Mouse (Mus musculus): ENCODE data around the gene Phospho1. TPM values are rescaled to one million over a fixed set of nuclear protein-coding genes. Genes with fewer than 3 reads are reported as not detected.
A peak's percentile ranks its signal among the peaks of the same experiment; 100 is the strongest.

Gene Phospho1
- total and polyA plus RNA-seq, 3 experiments = 179 to 431 (median 254) TPM

DNA sequence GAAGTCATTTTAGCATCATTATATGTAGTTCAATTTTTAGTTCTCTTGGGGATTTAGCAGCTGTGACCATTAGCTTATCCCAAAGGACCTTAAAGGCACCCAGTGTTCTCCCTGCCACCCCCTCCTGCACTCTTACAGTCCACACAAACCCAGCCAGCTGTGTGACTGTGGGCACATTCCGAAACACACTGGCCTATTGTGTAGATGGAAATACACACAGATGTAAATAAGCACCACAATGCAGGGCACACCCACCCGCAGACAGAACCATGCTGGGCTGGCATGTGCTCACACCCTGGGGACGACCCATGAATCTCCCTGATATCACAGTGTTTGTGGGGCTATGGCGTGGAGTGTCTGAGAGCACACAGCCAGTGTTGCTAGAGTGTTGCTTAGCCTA, 12.1 kb upstream of the Phospho1 start:
- no peak for DNase-seq

DNA sequence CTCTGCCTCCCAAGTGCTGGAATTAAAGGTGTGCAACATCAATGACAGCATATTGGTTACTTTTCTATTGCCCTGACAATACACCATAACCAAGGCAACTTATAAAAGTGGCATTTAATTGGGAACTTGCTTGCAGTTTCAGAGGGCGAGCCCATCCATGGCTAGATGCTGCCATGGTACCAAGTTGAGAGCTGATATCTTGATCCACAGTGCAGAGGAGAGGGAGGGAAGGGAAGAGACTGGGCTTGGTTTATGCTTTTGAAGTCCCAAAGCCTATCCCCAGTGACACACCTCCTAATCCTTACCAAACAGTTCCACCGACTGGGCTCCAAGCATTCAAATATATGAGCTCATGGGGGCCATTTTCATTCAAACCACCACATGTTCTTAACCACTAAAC, 10.2 kb upstream of the Phospho1 start:
- DNase-seq = no peak

DNA sequence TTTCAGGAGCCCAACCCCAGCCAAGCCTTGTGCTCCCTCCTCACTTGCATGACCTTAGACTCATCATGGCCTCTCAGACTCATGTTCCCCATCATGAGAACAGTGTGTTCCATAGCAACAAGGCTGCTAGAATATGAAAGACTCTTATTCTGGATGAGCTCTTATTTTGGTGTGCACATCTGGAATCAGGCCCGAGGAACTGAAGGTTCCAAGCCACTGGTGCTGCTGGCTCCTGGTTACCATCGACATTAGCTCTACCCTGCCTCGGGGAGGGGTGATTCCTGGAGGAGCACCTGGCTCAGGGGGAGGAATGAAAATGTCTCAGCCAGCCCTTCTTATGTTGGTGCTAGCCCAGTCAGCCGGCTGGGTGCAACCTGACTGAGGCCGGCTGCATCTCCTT, 9.4 kb upstream of the Phospho1 start:
- no peak for DNase-seq

DNA sequence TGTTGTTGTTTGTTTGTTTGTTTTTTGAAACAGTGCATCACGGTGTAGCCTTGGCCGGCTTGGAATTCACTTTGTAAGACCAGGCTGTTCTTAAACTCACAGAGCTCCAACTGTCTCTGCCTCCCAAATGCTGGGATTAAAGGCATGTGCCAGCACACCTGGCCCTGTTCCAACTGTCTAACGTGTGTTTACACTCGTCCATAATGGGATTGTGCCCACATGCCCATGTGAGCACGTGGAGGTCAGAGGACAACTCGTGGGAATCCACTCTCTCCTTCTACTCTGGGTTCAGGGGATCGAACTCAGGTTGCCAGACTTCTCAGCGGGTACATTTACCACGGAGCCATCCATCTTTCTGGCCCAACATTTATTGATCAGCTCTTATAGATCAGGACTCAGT, 8.9 kb upstream of the Phospho1 start:
- DNase-seq = no peak

- no peak for DNase-seq
These were observed 5.2 kb upstream of the Phospho1 start for GRCm38 (mm10) chr11:95819138-95819537.

DNA sequence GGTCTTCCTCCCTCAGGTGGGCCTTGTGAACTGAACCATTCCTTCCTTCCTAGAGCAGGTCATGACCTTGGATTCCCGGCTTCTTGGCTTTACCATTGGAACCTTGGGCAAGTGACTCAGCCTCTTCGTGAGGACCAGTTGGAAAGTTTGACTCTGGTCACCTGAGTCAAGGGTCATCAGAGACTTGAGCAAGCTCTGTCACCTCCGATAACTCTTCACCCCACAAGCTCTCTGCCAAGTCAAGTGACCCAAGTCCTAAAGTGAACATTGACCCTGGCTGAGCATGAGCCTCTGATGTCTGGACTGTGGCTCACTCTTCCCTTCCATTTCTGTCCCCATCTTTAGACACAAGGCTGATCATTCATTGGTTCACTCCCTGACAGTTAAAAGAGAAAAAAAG, 2.8 kb upstream of the Phospho1 start:
- no peak for DNase-seq

DNA sequence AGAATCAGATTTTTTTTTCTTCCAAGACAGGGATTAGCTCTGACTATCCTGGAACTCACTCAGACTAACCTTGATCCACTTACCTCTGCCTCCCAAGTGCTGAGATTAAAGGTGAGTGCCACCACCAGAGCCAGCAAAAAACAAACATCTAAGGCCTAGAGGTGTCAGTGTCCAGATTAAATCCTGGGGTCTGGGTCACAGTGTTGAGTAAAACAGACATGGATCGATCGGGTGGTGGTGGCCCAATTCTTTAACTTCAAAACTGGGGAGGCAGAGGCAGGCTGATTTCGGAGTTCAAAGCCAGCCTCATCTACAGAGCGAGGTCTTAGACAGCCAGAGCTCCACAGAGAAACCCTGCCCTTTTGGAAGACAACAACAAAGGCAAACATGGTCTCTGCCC, 1.9 kb upstream of the Phospho1 start:
- no peak for DNase-seq

GRCm38 (mm10) chr11:95824877-95825243, 561 bp downstream of the Phospho1 start:
- peak; percentile 80 for DNase-seq

- DNase-seq = no peak
These were observed 1.3 kb downstream of the Phospho1 start for GRCm38 (mm10) chr11:95825625-95826024.

DNA sequence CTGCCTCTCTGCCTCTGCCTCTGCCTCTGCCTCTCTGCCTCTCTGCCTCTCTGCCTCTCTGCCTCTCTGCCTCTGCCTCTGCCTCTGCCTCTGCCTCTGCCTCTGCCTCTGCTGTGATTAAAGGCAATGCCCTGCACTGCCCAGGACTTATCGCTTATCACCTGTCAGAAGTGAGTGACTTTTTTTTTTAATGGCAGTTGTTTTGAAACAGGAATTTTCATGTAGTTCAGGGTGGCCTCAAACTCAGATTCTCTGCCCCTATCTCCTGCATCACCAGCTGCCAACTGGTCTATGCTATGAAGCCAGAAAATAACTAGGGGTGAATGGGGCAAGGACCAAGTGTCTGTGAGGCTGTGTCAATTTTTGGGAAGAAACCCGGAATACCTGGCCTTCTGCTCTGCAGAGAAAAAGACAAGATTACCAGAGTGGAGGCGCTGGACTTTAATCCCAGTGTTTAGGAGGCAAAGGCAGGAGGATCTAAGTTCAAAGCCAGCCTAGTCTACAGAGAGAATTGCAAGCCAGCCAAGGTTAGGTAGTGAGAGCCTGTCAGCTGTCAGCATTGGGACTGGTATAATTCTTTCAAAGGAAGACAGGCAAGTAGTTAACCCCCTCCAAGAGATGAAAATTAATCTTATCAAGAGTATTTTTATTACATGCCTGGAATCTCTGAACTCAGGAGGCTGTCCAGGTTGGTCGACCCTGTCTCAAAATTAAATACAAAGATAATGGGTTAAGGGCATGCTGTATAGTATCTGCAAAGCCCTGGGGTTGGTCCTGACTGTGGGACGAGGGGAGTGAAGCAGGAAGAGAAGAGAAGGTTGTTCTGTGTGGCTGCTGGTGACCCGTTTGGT, 2.2 kb downstream of the Phospho1 start:
- DNase-seq = no peak

- DNase-seq = no peak
These were observed 2.8 kb downstream of the Phospho1 start for GRCm38 (mm10) chr11:95827168-95827447.

DNA sequence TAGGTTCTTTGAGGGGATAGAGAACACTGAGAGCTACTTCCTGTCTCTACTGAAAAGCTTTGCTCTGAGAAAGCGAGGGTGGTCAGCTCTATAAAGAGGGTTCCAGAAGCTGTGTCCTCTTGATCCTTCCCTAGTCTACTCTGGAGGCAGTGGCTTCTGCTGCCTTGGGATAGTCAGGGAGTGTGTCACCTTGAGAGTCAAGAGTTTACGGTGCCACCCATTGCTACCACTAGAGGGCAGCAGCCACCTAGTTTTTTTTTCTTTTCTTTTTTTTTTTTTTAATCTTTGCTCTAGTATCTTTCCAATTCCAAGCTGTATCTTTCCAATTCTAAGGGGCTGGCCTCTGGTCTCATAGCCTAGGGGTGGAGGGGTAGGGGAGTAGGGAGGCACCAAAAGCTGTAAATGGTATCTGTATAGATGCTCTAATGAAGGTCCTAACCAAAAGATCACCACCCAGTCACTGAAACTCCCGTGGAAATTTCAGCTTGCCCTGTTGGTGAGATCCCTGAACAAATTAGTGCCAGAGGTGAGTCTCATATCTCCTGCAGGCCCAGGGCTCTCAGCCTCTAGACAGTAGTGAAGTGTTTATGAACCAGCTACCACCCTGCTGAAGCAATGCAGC, 3.3 kb downstream of the Phospho1 start:
- peak; percentile 70 for DNase-seq

DNA sequence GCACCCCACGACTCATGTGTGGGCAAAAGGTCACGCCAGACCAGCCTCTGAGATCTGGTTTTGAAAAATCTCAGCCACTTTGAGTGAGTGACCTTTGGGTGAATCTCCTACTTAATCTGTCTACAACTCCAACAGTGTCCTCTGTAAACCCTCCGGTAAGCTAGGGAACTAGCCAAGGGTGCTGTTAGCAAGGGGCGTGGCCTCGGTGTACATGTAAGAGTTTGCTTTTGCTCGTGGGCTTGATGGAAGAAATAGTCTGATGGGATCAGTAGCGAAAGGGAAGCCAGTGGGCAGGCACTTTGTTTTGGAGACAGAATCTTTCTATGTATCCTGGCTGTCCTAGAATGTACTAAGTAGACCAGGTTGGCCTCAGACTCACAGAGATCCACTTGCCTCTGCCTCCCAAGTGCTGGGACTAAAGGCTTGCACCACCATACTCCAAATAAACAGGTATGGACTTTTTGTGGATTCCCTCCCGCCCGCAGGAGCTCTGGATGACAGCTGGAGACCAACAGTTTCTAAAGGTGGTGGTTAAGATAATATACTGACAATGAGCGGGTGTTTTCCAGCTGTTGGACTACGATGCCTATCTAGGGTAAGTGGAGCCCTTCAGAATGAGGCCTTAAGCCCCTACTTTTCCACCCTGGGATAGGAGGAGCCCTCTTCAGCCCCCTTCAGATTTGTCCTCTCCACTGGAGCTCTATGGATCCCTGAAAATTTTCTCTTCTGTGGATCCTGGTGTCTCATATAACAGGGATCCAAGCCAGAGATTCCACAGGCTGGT, 4.1 kb downstream of the Phospho1 start:
- no peak for DNase-seq

DNA sequence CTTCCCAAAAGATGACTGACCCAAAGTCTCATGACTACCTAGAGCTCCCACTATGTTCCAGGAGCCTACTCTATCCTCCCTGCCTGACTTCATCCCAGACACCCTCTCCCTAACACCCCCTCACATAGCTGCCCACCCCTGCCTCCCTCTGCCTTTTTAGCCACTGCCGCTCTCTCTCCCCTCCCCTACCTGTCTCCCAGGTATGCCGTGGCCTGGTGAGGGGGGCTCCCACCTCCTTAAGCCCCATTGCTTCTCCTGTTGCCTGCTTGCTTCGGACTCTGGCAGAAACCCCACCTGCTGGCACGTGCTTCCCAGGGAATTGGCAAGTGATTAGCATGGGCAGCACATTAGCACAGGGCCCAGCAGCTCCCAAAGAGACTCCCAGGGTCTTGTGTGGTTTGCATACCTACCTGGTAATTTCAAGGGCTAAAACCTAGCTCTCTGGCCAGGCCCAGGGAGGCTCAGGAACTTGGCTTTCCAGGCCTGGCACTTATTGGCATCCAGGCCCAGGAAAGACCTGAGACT, 5.3 kb downstream of the Phospho1 start:
- DNase-seq = no peak

- no peak for DNase-seq
These were observed 6.3 kb downstream of the Phospho1 start for GRCm38 (mm10) chr11:95830411-95831275.

GRCm38 (mm10) chr11:95831276-95831619, 6.9 kb downstream of the Phospho1 start:
- DNase-seq = no peak

DNA sequence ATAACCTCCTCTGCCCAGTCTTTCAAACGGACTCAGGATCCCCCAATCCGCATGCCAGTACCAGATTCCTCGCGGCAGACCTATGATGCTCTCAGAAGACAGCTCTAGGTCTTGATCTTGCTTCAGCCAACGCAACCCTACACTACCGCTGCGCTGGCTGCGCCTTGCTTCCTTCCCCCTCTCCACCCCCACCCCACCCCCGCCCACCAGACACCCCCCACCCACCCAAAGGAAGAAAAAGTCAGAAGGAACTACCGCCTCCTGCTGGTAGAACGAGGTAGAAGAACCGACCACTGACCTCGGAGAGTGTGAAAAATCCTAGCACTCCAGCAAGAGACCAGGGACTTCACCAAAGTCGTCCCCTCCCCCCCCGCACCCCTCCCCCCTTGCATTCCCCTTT, 7.3 kb downstream of the Phospho1 start:
- no peak for DNase-seq

DNA sequence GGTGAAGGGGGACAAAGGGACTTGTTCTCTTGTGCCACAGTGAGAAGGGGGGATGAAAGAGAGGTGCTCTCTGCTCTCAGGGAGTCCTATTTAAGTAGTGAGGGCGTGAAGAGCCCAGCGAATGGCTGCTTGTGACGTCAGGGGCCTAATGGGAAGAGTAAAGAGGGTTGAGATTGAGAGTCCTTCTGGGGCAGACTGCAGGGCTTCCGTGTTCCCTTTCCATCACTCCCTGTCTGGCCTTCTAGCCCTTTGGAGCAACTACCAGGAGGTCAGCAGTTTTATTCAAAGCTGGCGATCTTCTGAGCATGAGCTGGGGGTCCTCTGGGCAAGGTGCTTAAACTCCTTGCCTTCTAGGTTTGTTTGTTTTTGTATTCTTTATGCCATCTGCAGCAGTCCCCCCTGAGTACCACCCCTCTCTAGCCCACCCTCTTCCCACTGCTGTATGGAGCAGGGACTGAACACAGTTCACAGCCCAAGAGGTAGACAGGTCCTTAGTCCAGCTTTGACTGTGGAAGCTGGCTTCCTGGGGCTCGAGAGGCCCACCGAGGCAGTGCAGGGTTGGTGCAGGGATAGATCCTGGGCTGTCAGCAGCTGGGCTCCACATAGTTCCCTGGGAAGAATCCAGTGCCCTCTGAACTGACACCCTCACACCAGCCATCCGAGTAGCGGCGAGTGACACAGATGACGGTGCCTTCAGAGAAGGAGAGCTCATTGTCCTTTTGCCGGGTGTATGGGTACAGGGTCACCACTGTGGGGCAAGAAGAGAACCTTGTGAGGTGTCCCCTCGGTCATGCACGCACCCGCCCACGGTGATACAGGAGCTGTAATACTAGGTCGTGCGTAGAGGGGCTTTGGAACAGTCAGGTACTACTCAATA, 8.1 kb downstream of the Phospho1 start:
- DNase-seq = no peak

GRCm38 (mm10) chr11:95833006-95833570, 8.8 kb downstream of the Phospho1 start:
- no peak for DNase-seq

- no peak for DNase-seq
These were observed 9.4 kb downstream of the Phospho1 start for GRCm38 (mm10) chr11:95833631-95834142.
